Mouse (Mus musculus) heart, embryonic 14.5 days (tissue): ENCODE data around the gene Milr1. TPM values are rescaled to one million over a fixed set of nuclear protein-coding genes. Genes with fewer than 3 reads are reported as not detected.
"Not testable (repeated sequence)": the region's sequence is repeated elsewhere in the genome, so short reads cannot be mapped to it uniquely, and the experiment has no call there.

Experiments used
- ATAC-seq: fragments of 200-750 bp; cut with Nextera tagmentation; 2 replicates; pipeline ENCODE4 v1.8.0; 2017; ENCODE audit warnings: low read depth, moderate TSS enrichment; ENCODE audit not compliant: insufficient number of reproducible peaks, insufficient read depth, low FRiP score
- H3K27ac ChIP-seq, 2 experiments: fragments of 200-500 bp in 1 of 2; fragments of 300-500 bp in 1 of 2; sonication (generic) in 1 of 2; replicated peaks in 1 of 2; 2 replicates each; pipeline ENCODE4 v1.5.1; 2012 to 2014; ENCODE audit warnings: low read depth in 2 of 2, low read length in 2 of 2, control low read depth in 1 of 2, mild to moderate bottlenecking in 1 of 2, mixed read lengths in 1 of 2; ENCODE audit not compliant: control insufficient read depth in 1 of 2, insufficient read depth in 1 of 2
- H3K27me3 ChIP-seq: fragments of 300-500 bp; sonication (generic); 2 replicates; pipeline ENCODE4 v1.6.1; 2014; ENCODE audit warnings: mild to moderate bottlenecking, low read length, control low read depth; ENCODE audit not compliant: control insufficient read depth, insufficient read depth
- H3K36me3 ChIP-seq: fragments of 300-500 bp; sonication (generic); 2 replicates; pipeline ENCODE4 v1.6.1; 2014; ENCODE audit warnings: mild to moderate bottlenecking, control low read depth, low read length, mixed read lengths; ENCODE audit not compliant: control insufficient read depth, insufficient read depth
- H3K4me1 ChIP-seq, 2 experiments: fragments of 200-500 bp in 1 of 2; fragments of 300-500 bp in 1 of 2; sonication (generic) in 1 of 2; 2 replicates each; pipeline ENCODE4 v1.6.1; 2012 to 2014; ENCODE audit warnings: low read length in 2 of 2, control low read depth in 1 of 2, mixed read lengths in 1 of 2; ENCODE audit not compliant: control insufficient read depth in 2 of 2, insufficient read depth in 2 of 2
- H3K4me2 ChIP-seq: fragments of 300-500 bp; sonication (generic); 2 replicates; pipeline ENCODE4 v1.6.1; 2014; ENCODE audit warnings: mild to moderate bottlenecking, low read length
- H3K4me3 ChIP-seq, 2 experiments: fragments of 200-500 bp in 1 of 2; fragments of 300-500 bp in 1 of 2; sonication (generic) in 1 of 2; 2 replicates each; pipeline ENCODE4 v1.5.1; 2012 to 2014; ENCODE audit warnings: low read length in 2 of 2, mild to moderate bottlenecking in 2 of 2, control low read depth in 1 of 2, low read depth in 1 of 2, moderate library complexity in 1 of 2; ENCODE audit not compliant: control insufficient read depth in 1 of 2, insufficient read depth in 1 of 2
- H3K9ac ChIP-seq: fragments of 300-500 bp; sonication (generic); 2 replicates; pipeline ENCODE4 v1.6.1; 2014; ENCODE audit warnings: mild to moderate bottlenecking, low read length
- H3K9me3 ChIP-seq: fragments of 300-500 bp; sonication (generic); 2 replicates; pipeline ENCODE4 v1.6.1; 2016; ENCODE audit warnings: low read length, control low read depth; ENCODE audit not compliant: control insufficient read depth
- WGBS: fragments of 180-500 bp; shearing (Covaris S2); extraction: QIAGEN DNeasy Blood & Tissue Kit; methylation state at CpG from one replicate; pipeline ENCODE4 v1.1.7; 2014; 5-methylcytosine and 5-hydroxymethylcytosine counted together
- polyA plus RNA-seq: library from polyadenylated mRNA; unstranded; fragments of >200 nt; fragmentation: Nextera tagmentation; extraction: Ambion mirVana; gene quantifications from 2 replicates; pipeline ENCODE4 v1.2.1, GENCODE M21; 2014

The Milr1 gene
- polyA plus RNA-seq, 1 experiment from 2014 or later = 1.6 TPM

GRCm38 (mm10) chr11:106789649-106790048 is 38.6 kb downstream of the Milr1 start:
- peaks cover 0 to 26% of the 10 kb centered on the region in 2 experiments; a peak in 2 of 4 replicates for H3K4me1 ChIP-seq
- peak overlapping the region; percentile 79 to 91 for H3K4me3 ChIP-seq
- WGBS = 0% methylated on average over 6 of the region's 6 CpGs
- peak overlapping the region; percentile 95 to 99 for H3K27ac ChIP-seq
- no peaks in the 10 kb centered on the region for H3K27me3 ChIP-seq
- peak overlapping the region; percentile 79 for H3K4me2 ChIP-seq
- H3K9ac ChIP-seq = peak overlapping the region; percentile 87
- H3K36me3 ChIP-seq = peaks cover 58% of the 10 kb centered on the region
- ATAC-seq = no peak
- H3K9me3 ChIP-seq = no peaks in the 10 kb centered on the region

- Histone ChIP-seq H3K9ac (no peak overlapping the region), H3K4me2 (no peak overlapping the region), H3K4me1 (peaks cover 0 to 10% of the 10 kb centered on the region in 2 experiments; a peak in 1 of 4 replicates), H3K9me3 (peaks cover 6% of the 10 kb centered on the region; the same call in 1 of the 2 replicates), H3K36me3 (peaks cover 66% of the 10 kb centered on the region), H3K27ac (no peak overlapping the region), H3K27me3 (no peaks in the 10 kb centered on the region), H3K4me3 (no peak overlapping the region)
- 79% methylated on average over 4 of the region's 4 CpGs for WGBS
- ATAC-seq = no peak
These were observed 42.8 kb downstream of the Milr1 start for GRCm38 (mm10) chr11:106793846-106794245.

GRCm38 (mm10) chr11:106795679-106796078 is 44.7 kb downstream of the Milr1 start:
- H3K27me3 ChIP-seq = no peaks in the 10 kb centered on the region
- no peak overlapping the region for H3K4me3 ChIP-seq
- no peak overlapping the region for H3K27ac ChIP-seq
- H3K9me3 ChIP-seq = peaks cover 6% of the 10 kb centered on the region; the same call in 1 of the 2 replicates
- H3K4me1 ChIP-seq = peaks cover 0 to under 1% of the 10 kb centered on the region in 2 experiments; a peak in 1 of 4 replicates
- WGBS = 48% methylated on average over 9 of the region's 9 CpGs
- H3K9ac ChIP-seq = no peak overlapping the region
- H3K4me2 ChIP-seq = no peak overlapping the region
- no peak for ATAC-seq
- peaks cover 85% of the 10 kb centered on the region for H3K36me3 ChIP-seq

DNA sequence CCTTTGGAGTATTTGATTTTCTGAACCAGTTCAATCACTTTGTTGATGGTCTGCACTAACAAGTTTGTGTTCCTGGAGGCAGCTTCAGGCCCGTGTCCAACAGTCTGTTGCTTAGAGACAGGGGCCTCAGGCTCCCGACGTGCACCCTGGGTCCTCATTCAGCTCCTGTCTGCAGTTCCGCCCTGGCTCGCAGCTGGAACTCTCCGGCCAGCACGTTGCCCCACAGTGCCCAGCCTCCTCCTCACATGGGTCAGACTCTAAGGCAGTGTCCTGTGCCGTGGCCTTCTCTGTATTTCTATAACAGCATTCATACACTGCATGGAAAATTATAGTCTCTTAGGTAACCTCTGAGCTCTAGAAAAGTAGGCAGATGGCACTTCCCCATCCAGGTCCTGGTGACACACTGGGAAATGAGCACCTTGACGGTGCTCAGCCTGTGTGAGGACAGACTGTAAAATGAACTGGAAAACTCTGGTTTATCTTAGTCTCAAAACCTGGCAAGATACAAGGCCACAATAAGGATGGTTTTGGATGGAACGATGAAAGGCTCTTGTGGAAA is 51.1 kb downstream of the Milr1 start:
- Histone ChIP-seq H3K27me3 (no peaks in the 10 kb centered on the region), H3K27ac (no peak overlapping the region), H3K4me3 (no peak overlapping the region), H3K9me3 (peaks cover 6% of the 10 kb centered on the region; the same call in 1 of the 2 replicates), H3K36me3 (peaks cover 88% of the 10 kb centered on the region), H3K9ac (no peak overlapping the region), H3K4me2 (no peak overlapping the region), H3K4me1 (no peaks in the 10 kb centered on the region)
- no peak for ATAC-seq
- WGBS = 84% methylated on average over 10 of the region's 10 CpGs

DNA sequence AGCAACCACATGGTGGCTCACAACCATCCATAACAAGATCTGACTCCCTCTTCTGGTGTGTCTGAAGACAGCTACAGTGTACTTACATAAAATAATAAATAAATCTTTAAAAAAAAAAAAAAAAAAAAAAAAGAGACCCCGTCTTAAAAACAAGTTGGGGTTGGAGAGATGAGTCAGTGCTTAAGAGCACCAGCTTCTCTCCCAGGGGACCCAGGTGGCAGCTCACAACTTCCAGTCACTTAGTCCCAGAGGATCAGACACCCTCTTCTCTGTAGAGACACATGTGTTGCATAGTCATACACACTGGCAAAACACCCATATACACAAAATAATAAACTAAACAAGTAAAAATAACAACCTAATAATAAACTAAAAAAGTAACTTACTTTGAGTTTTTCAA is 56.4 kb downstream of the Milr1 start:
- H3K36me3 ChIP-seq = peaks cover 84% of the 10 kb centered on the region
- ATAC-seq, H3K9me3 ChIP-seq, H3K4me1 ChIP-seq, H3K9ac ChIP-seq, H3K4me3 ChIP-seq, H3K27ac ChIP-seq, H3K27me3 ChIP-seq, H3K4me2 ChIP-seq: not testable (repeated sequence)
- 74% methylated on average over 1 of the region's 1 CpGs for WGBS

GRCm38 (mm10) chr11:106812410-106813136 is 61.5 kb downstream of the Milr1 start:
- Histone ChIP-seq H3K27ac (no peak overlapping the region), H3K4me2 (no peak overlapping the region), H3K36me3 (peaks cover 96% of the 10 kb centered on the region), H3K4me3 (no peak overlapping the region), H3K27me3 (no peaks in the 10 kb centered on the region), H3K4me1 (peaks cover 0 to 4% of the 10 kb centered on the region in 2 experiments; a peak in 1 of 4 replicates), H3K9me3 (no peaks in the 10 kb centered on the region), H3K9ac (no peak overlapping the region)
- 85% methylated on average over 7 of the region's 7 CpGs for WGBS
- no peak for ATAC-seq

DNA sequence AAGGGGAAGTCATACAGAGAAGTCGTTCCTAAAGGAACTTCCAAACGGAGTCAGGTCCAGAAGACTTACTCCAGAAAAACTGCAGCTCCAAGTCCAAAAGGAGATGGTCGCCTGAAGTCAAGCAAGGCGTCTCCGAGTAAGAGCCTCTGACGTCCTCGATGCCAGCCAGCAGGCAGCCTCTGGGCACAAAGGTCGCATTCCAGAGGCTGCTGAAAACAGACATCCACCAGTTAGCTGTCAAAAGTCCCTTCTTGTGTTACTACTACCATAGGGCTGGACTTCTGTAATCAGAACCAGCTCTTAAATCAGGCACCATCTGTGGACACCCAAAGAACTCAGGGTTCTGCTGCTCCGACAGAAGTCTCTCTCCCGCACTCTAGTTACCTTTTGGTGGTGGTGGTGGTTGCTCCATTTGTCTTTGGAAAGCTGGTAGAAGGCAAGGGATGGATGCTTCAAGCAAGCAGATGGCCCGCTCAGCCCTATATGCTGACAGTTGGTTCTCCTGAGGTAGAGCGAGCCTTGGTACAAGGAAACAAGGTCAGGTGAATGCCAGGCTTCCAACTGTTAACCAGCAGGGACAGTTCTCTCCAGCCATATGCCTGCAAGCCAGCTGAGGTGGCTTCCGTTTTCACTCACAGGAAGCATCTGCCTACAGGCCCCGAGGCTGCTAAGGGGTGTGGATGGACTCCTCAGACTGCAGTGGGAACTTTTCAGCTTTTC is 63.7 kb downstream of the Milr1 start:
- Histone ChIP-seq H3K9ac (no peak overlapping the region), H3K4me1 (peaks cover 3 to 22% of the 10 kb centered on the region in 2 experiments), H3K36me3 (peaks cover 91% of the 10 kb centered on the region), H3K4me2 (no peak overlapping the region), H3K9me3 (no peaks in the 10 kb centered on the region), H3K27ac (0 out of 4 replicates have a peak overlapping the region, but pooled peaks of 1 of the 2 experiments have one; percentile 3), H3K4me3 (no peak overlapping the region), H3K27me3 (no peaks in the 10 kb centered on the region)
- no peak for ATAC-seq
- WGBS = 75% methylated on average over 14 of the region's 14 CpGs
